Mouse (Mus musculus) hindlimb bud, embryonic 11.5 days (tissue): Measurements from ENCODE around the gene Ino80.

ENCODE experiments used
- DNase-seq: peaks from one replicate; pipeline ENCODE4 v3.0.0-alpha.2; 2012; ENCODE audit warnings: low read depth, low spot score; ENCODE audit errors: extremely low spot score

Ino80 gene

GRCm38 (mm10) chr2:119461028-119461427, 16.5 kb downstream of the Ino80 start:
- no peak for DNase-seq

- no peak for DNase-seq
Observed at GRCm38 (mm10) chr2:119454558-119454957, 22.9 kb downstream of the Ino80 start.

GRCm38 (mm10) chr2:119436988-119437387, 40.5 kb downstream of the Ino80 start:
- DNase-seq = peak; percentile 26

DNA sequence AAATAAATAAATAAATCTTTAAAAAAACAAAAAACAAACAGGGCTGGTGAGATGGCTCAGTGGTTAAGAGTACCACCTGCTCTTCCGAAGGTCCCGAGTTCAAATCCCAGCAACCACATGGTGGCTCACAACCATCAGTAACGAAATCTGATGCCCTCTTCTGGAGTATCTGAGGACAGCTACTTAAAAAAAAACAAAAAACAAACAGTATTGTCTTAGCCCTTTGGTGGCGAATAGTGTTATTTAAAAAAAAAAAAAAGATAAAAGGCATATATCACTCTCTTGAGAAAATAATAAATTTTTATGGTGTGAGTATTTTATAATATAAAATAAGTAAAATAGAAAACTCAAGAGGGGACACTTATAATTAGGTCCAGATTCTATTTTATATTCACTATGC, 41.0 kb downstream of the Ino80 start:
- DNase-seq = no peak

- DNase-seq = no peak
Observed at GRCm38 (mm10) chr2:119413819-119414218, 63.7 kb downstream of the Ino80 start.

- no peak for DNase-seq
Observed at GRCm38 (mm10) chr2:119411674-119412073, 65.8 kb downstream of the Ino80 start.

DNA sequence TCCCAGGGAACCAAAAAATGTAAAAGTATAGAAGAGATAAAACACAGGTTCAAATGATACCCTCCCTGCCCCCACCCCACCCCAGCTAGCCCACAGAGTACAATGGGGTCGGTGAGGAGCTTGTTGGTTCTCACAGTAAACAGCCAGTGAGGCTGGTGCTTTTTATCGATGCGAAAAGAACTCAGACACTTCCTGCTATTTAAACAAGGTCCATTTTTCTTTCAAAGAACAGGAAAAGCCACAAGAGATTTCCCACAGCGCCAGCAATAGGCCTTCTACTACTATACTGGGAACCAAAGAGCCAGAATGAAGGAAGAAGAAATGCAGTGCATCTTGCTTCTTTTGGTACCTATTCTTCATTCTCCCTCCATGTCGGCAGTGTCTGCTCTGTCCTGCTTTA, 66.5 kb downstream of the Ino80 start:
- no peak for DNase-seq

DNA sequence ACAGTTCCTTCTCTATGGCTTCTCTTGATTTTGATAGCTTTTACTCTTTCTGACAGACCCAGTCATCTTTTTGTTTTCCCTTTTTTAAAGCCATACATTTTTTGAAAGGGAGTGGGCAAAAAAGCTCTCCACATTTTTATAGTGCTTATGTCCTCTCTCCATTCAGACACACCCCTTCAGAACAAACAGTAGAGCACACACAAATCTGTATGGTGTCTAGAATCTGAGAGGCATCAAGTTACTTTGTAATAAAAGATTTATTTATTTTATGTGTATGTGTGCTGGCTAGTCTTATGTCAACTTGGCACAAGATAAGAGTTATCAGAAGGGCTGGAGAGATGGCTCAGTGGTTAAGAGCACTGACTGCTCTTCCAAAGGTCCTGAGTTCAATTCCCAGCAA, 68.8 kb downstream of the Ino80 start:
- no peak for DNase-seq

- DNase-seq = no peak
Observed at GRCm38 (mm10) chr2:119408278-119408677, 69.2 kb downstream of the Ino80 start.

DNA sequence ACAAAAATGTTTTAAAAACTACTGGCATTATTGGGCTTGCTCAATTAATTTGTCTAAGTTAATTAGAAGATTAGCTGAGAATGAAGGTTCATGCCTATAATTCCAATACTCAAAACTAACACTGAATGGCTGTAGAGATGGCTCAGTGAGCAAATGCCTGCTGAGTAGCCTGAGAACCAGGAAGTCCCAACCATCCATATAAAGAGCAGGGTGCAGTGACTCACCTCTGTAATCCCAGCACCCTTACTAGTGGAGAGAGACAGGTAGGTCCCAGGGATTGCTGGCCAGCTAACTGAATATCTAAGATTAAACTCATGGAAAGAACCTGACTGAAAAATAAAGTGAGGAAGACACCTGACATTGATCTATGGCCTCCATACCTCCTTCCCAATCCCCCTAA, 78.2 kb downstream of the Ino80 start:
- DNase-seq = no peak

- DNase-seq = no peak
Observed at GRCm38 (mm10) chr2:119398665-119399064, 78.8 kb downstream of the Ino80 start.

- DNase-seq = no peak
Observed at GRCm38 (mm10) chr2:119398252-119398651, 79.2 kb downstream of the Ino80 start.

GRCm38 (mm10) chr2:119389992-119390391, 87.5 kb downstream of the Ino80 start:
- DNase-seq = no peak

GRCm38 (mm10) chr2:119388266-119388665, 89.2 kb downstream of the Ino80 start:
- DNase-seq = no peak

DNA sequence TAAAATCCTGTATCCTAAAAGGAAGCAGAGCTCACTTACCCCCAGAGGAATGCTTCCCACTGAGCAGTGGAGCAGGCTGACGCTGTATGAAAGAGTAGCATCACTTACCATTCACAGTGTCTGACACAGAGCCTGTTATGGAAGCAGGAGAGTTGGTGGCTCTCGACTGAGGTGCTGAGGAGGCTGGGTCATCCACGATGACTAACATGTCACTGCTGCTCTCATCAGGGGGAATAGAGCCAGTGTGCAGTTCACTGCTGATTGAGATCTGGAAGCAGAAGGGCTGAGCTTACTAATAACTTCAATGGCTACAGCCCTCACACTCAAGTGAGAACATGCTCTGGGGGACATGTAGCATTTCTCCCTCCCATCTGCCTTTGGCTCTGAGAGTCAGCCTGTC, 98.0 kb downstream of the Ino80 start:
- DNase-seq = no peak

- DNase-seq = no peak
Observed at GRCm38 (mm10) chr2:119377826-119378225, 99.7 kb downstream of the Ino80 start.

DNA sequence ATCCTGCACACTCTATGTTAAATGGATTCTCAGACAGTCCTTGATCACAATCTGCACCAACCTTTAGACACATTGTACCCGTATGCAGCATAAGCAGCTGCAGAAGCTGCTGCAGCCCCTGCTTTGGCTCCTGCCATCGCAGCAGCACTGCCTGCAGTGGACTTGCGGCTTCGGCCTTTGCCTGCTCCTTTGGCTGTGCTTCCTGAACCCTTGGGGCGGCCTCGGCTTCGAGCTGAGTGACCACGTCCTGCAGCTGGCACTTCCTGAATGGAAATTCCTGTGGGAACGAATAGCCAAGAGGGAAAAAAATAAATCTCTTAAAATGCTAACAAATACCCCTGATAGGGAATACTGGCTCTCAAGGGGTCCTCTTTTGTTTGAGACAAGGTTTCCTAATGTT, 100.2 kb downstream of the Ino80 start:
- no peak for DNase-seq

DNA sequence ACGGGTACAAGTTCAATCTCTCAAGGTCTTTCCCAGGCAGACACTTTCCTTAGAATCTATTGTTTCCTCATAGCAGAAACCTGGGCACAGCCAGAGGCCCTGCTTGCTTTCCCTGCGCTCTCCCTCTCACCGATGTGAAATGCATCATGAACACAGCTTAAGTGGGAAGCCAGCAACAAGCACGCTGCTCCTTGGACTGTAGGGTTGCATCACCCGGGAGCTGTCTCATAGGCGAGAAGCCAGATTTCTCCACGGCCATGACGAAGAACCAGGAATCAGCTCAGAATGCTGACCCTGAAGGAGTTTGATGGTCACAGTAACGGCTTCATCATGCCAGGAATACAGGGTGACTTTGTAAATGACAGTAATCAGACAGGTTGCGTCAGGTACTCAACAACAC, 107.4 kb downstream of the Ino80 start:
- DNase-seq = no peak

DNA sequence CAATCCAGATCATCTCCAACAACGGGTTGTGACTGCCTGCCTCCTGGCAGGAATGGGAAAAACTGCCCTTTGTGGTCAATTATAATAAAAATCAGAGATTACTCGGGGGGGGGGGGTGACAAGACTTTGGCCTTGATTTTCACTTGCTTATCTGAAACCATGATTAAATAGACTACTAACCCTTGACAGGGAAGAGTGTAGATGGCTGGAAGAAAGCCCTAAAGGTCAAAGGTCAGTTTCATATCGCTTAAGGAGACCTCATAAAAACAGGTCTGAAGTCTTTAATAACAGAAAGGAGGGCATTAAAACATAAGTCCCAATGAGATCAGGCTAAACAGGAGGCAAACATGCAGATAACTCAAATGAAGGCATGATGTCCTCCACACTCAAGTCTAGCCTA, 110.1 kb downstream of the Ino80 start:
- no peak for DNase-seq

- no peak for DNase-seq
Observed at GRCm38 (mm10) chr2:119364969-119365368, 112.5 kb downstream of the Ino80 start.

DNA sequence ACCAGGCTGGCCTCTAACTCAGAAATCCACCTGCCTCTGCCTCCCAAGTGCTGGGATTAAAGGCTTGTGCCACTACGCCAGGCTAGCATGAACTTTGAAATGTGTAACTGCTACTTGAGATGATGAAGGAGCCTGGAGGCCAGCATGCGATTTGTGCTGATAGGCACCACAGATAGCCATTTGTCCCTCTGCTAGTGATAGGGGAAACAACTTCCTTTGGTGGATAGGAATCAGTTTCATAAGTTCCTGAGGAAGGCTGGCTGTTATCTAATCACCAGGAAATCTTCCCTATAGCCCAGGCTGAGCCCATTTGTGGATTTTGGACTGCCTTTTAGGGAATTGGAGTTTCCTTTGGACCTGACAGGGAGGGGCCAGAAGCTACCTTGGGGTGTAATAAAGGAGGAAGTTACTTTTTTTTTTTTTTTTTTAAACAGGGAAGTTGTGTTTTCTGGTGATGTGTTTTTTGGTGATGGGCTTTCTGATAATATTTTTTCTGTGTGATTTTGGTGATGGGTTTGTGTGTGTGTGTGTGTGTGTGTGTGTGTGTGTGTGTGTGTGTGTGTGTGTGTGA, 117.7 kb downstream of the Ino80 start:
- no peak for DNase-seq

GRCm38 (mm10) chr2:119358249-119358648, 119.2 kb downstream of the Ino80 start:
- no peak for DNase-seq

GRCm38 (mm10) chr2:119356805-119357204, 120.7 kb downstream of the Ino80 start:
- DNase-seq = no peak

DNA sequence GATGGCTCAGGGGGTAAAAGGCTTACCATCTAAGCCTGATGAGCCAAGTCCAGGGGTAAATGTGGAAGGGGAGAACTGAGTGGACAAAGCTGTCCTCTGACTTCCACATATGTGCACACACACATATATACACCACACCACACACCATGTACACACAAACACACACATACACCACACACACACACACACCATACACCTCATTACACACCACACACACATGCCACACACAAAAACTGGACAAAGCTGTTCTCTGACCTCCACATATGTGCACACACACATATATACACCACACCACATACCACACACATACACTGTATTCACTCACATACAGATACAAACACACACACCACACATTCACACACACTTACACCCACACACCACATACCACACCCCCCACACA, 121.2 kb downstream of the Ino80 start:
- DNase-seq = no peak
